Mouse (Mus musculus): ENCODE data around the gene Lypd5. TPM values are rescaled to one million over a fixed set of nuclear protein-coding genes. Genes with fewer than 3 reads are reported as not detected.

The Lypd5 gene
- polyA plus RNA-seq (2015; fragmentation: Nextera tagmentation; extraction: Ambion mirVana), result 55.8 and 59.7 TPM in 2 replicates

- Histone ChIP-seq H3K27me3 (0 out of 2 replicates have a peak, but pooled peaks cover 9% of the 10 kb centered on the region), H3K27ac (no peak within 1 kb of the TSS), H3K9me3 (no peaks in the 10 kb centered on the region), H3K9ac (no peak within 1 kb of the TSS), H3K36me3 (no peaks in the 10 kb centered on the region), H3K4me2 (no peak within 1 kb of the TSS), H3K4me1 (no peaks in the 10 kb centered on the region), H3K4me3 (no peak within 1 kb of the TSS)
- 36% methylated on average over 6 of the region's 6 CpGs for WGBS
- ATAC-seq (ENCODE audit: insufficient number of reproducible peaks, low FRiP score, low TSS enrichment, low read depth), result no peak
These were observed at the start of gene Lypd5 for GRCm38 (mm10) chr7:24348896-24349295. Gene Lypd5, plus strand, starts transcription at chr7:24349196.

- H3K4me3 ChIP-seq, result peak overlapping the region; percentile 71
- no peaks in the 10 kb centered on the region for H3K9me3 ChIP-seq
- H3K4me1 ChIP-seq, result peaks cover 24% of the 10 kb centered on the region
- WGBS, result under 1% methylated on average over 18 of the region's 18 CpGs
- peak overlapping the region; percentile 83 for H3K4me2 ChIP-seq
- peak overlapping the region; percentile 37 for H3K9ac ChIP-seq
- peaks cover 45% of the 10 kb centered on the region for H3K36me3 ChIP-seq
- no peaks in the 10 kb centered on the region for H3K27me3 ChIP-seq
- ATAC-seq (ENCODE audit: insufficient number of reproducible peaks, low FRiP score, low TSS enrichment, low read depth), result no peak; the same call in 1 of the 2 replicates
- peak overlapping the region; percentile 97 for H3K27ac ChIP-seq
These were observed 49.0 kb upstream of the Lypd5 start for GRCm38 (mm10) chr7:24299823-24300481.

- H3K27ac ChIP-seq, result peak within 1 kb of the TSS; percentile 97
- H3K4me1 ChIP-seq, result peaks cover 24% of the 10 kb centered on the region
- H3K4me2 ChIP-seq, result peak within 1 kb of the TSS; percentile 83
- 0 out of 2 replicates have a peak within 1 kb of the TSS, but pooled peaks have one; percentile 37 for H3K9ac ChIP-seq
- H3K4me3 ChIP-seq, result peak within 1 kb of the TSS; percentile 71
- H3K9me3 ChIP-seq, result no peaks in the 10 kb centered on the region
- H3K27me3 ChIP-seq, result no peaks in the 10 kb centered on the region
- peaks cover 39% of the 10 kb centered on the region for H3K36me3 ChIP-seq
- 2% methylated on average over 13 of the region's 13 CpGs for WGBS
- peak; percentile 66 for ATAC-seq (ENCODE audit: insufficient number of reproducible peaks, low FRiP score, low TSS enrichment, low read depth)
These were observed 48.2 kb upstream of the Lypd5 start, which contains the start of gene Zfp61 for GRCm38 (mm10) chr7:24300771-24301282. Gene Zfp61, minus strand, starts transcription at chr7:24301232.

- H3K36me3 ChIP-seq, result peaks cover 15% of the 10 kb centered on the region
- H3K27me3 ChIP-seq, result no peaks in the 10 kb centered on the region
- peak overlapping the region; percentile 61 for H3K4me3 ChIP-seq
- no peaks in the 10 kb centered on the region for H3K9me3 ChIP-seq
- 23% methylated on average over 29 of the region's 29 CpGs for WGBS
- peak; percentile 48; the same call in 1 of the 2 replicates for ATAC-seq (ENCODE audit: insufficient number of reproducible peaks, low FRiP score, low TSS enrichment, low read depth)
- H3K9ac ChIP-seq, result peak overlapping the region; percentile 55
- peak overlapping the region; percentile 80 for H3K4me2 ChIP-seq
- peaks cover 7% of the 10 kb centered on the region; the same call in 1 of the 2 replicates for H3K4me1 ChIP-seq
- H3K27ac ChIP-seq, result peak overlapping the region; percentile 62
These were observed 33.0 kb upstream of the Lypd5 start for GRCm38 (mm10) chr7:24315726-24316566.

GRCm38 (mm10) chr7:24316567-24317092 lies 32.4 kb upstream of the Lypd5 start, which contains the start of gene Zfp94:
Gene Zfp94, minus strand, starts transcription at chr7:24316666.
- peaks cover 7% of the 10 kb centered on the region; the same call in 1 of the 2 replicates for H3K4me1 ChIP-seq
- H3K4me2 ChIP-seq, result peak within 1 kb of the TSS; percentile 80
- H3K4me3 ChIP-seq, result peak within 1 kb of the TSS; percentile 61
- peak within 1 kb of the TSS; percentile 93 for H3K27ac ChIP-seq
- H3K9ac ChIP-seq, result peak within 1 kb of the TSS; percentile 55
- H3K27me3 ChIP-seq, result no peaks in the 10 kb centered on the region
- peak; percentile 94 for ATAC-seq (ENCODE audit: insufficient number of reproducible peaks, low FRiP score, low TSS enrichment, low read depth)
- H3K9me3 ChIP-seq, result no peaks in the 10 kb centered on the region
- WGBS, result under 1% methylated on average over 33 of the region's 33 CpGs
- H3K36me3 ChIP-seq, result peaks cover 9% of the 10 kb centered on the region

- no peaks in the 10 kb centered on the region for H3K27me3 ChIP-seq
- no peak for ATAC-seq (ENCODE audit: insufficient number of reproducible peaks, low FRiP score, low TSS enrichment, low read depth)
- H3K4me3 ChIP-seq, result no peak overlapping the region
- H3K9ac ChIP-seq, result no peak overlapping the region
- WGBS, result 57% methylated on average over 6 of the region's 6 CpGs
- no peak overlapping the region for H3K27ac ChIP-seq
- H3K4me2 ChIP-seq, result no peak overlapping the region
- no peaks in the 10 kb centered on the region for H3K36me3 ChIP-seq
- peaks cover 7% of the 10 kb centered on the region; the same call in 1 of the 2 replicates for H3K4me1 ChIP-seq
- H3K9me3 ChIP-seq, result no peaks in the 10 kb centered on the region
These were observed 30.1 kb upstream of the Lypd5 start for GRCm38 (mm10) chr7:24318942-24319341.

GRCm38 (mm10) chr7:24322593-24322992 lies 26.4 kb upstream of the Lypd5 start:
- Histone ChIP-seq H3K36me3 (no peaks in the 10 kb centered on the region), H3K9ac (no peak overlapping the region), H3K4me1 (peaks cover 8% of the 10 kb centered on the region; the same call in 1 of the 2 replicates), H3K27ac (no peak overlapping the region), H3K4me3 (no peak overlapping the region), H3K9me3 (no peaks in the 10 kb centered on the region), H3K4me2 (no peak overlapping the region), H3K27me3 (no peaks in the 10 kb centered on the region)
- WGBS, result 78% methylated on average over 4 of the region's 4 CpGs
- ATAC-seq (ENCODE audit: insufficient number of reproducible peaks, low FRiP score, low TSS enrichment, low read depth), result no peak

- H3K4me2 ChIP-seq, result peak overlapping the region; percentile 56
- H3K27ac ChIP-seq, result 0 out of 2 replicates have a peak overlapping the region, but pooled peaks have one; percentile 75
- WGBS, result 69% methylated on average over 6 of the region's 6 CpGs
- no peaks in the 10 kb centered on the region for H3K36me3 ChIP-seq
- no peak for ATAC-seq (ENCODE audit: insufficient number of reproducible peaks, low FRiP score, low TSS enrichment, low read depth)
- H3K4me3 ChIP-seq, result no peak overlapping the region
- no peaks in the 10 kb centered on the region for H3K27me3 ChIP-seq
- peaks cover 8% of the 10 kb centered on the region; the same call in 1 of the 2 replicates for H3K4me1 ChIP-seq
- no peaks in the 10 kb centered on the region for H3K9me3 ChIP-seq
- no peak overlapping the region for H3K9ac ChIP-seq
These were observed 23.8 kb upstream of the Lypd5 start for GRCm38 (mm10) chr7:24325197-24325596.

GRCm38 (mm10) chr7:24325675-24326128 lies 23.3 kb upstream of the Lypd5 start:
- Histone ChIP-seq H3K9ac (peak overlapping the region; percentile 33; the same call in 1 of the 2 replicates), H3K9me3 (no peaks in the 10 kb centered on the region)

GRCm38 (mm10) chr7:24326273-24327135 lies 22.5 kb upstream of the Lypd5 start:
- Histone ChIP-seq H3K27me3 (no peaks in the 10 kb centered on the region), H3K4me3 (peak overlapping the region; percentile 35), H3K9ac (no peak overlapping the region), H3K36me3 (no peaks in the 10 kb centered on the region), H3K9me3 (no peaks in the 10 kb centered on the region), H3K4me2 (peak overlapping the region; percentile 56), H3K27ac (0 out of 2 replicates have a peak overlapping the region, but pooled peaks have one; percentile 75), H3K4me1 (peaks cover 8% of the 10 kb centered on the region; the same call in 1 of the 2 replicates)
- no peak for ATAC-seq (ENCODE audit: insufficient number of reproducible peaks, low FRiP score, low TSS enrichment, low read depth)
- WGBS, result 40% methylated on average over 20 of the region's 20 CpGs

More at GRCm38 (mm10) chr7:24325675-24326128, 23.3 kb upstream of the Lypd5 start:
- no peak for ATAC-seq (ENCODE audit: insufficient number of reproducible peaks, low FRiP score, low TSS enrichment, low read depth)
- Histone ChIP-seq H3K27me3 (no peaks in the 10 kb centered on the region), H3K4me1 (peaks cover 8% of the 10 kb centered on the region; the same call in 1 of the 2 replicates), H3K27ac (peak overlapping the region; percentile 75), H3K36me3 (no peaks in the 10 kb centered on the region), H3K4me3 (peak overlapping the region; percentile 35), H3K4me2 (peak overlapping the region; percentile 56)
- WGBS, result 2% methylated on average over 13 of the region's 13 CpGs
